Mouse (Mus musculus) bone marrow, adult 2 months (tissue): ENCODE measurements around the gene Spata20.

Experiments
- CTCF ChIP-seq: fragments of 200-500 bp; IDR thresholded peaks from 2 replicates; pipeline ENCODE4 v1.5.1; 2011; ENCODE audit warnings: low read length, control low read depth; ENCODE audit not compliant: control insufficient read depth, insufficient read depth
- POLR2A ChIP-seq: fragments of 200-500 bp; IDR thresholded peaks from 2 replicates; pipeline ENCODE4 v1.6.1; 2011; ENCODE audit warnings: low read depth, mild to moderate bottlenecking, control low read depth, low read length, borderline replicate concordance; ENCODE audit not compliant: control insufficient read depth

GRCm38 (mm10) chr11:94468582-94469064 is 17.4 kb downstream of the Spata20 start:
- TF ChIP-seq CTCF (no peak), POLR2A (no peak)
